Mouse (Mus musculus) G1E (cell line): Measurements from ENCODE around the gene Psmd2. TPM values are rescaled to one million over a fixed set of nuclear protein-coding genes. Genes with fewer than 3 reads are reported as not detected.

Source experiments
- ATAC-seq: 2 replicates; pipeline ENCODE4 v1.8.0; 2016; ENCODE audit warnings: mild to moderate bottlenecking; ENCODE audit not compliant: insufficient number of reproducible peaks, poor library complexity, low FRiP score, severe bottlenecking; ENCODE audit errors: extremely low read depth
- DNase-seq: peaks from one replicate; pipeline ENCODE4 v3.0.0; 2012; ENCODE audit warnings: low spot score
- H3K27me3 ChIP-seq: 2 replicates; pipeline ENCODE4 v1.6.1; 2012; ENCODE audit warnings: mild to moderate bottlenecking, low read length, inconsistent platforms; ENCODE audit not compliant: insufficient read depth
- H3K36me3 ChIP-seq: replicated peaks from 2 replicates; pipeline ENCODE3; 2012; ENCODE audit warnings: mild to moderate bottlenecking, inconsistent platforms
- H3K4me1 ChIP-seq: 2 replicates; pipeline ENCODE4 v1.6.1; 2012; ENCODE audit warnings: low read depth, low read length, inconsistent platforms, mixed read lengths; ENCODE audit not compliant: insufficient read depth
- H3K4me3 ChIP-seq: 2 replicates; pipeline ENCODE4 v1.5.1; 2012; ENCODE audit warnings: low read depth, mild to moderate bottlenecking, inconsistent platforms, low read length, moderate library complexity, mixed read lengths
- H3K9me3 ChIP-seq: replicated peaks from 2 replicates; pipeline ENCODE4 v1.6.1; 2012; ENCODE audit warnings: inconsistent platforms
- CTCF ChIP-seq: IDR thresholded peaks from 2 replicates; pipeline ENCODE4 v1.5.1; 2012; ENCODE audit warnings: low read depth, low read length, inconsistent platforms, mixed read lengths
- GATA1 ChIP-seq: IDR thresholded peaks from 2 replicates; pipeline ENCODE4 v1.6.1; 2012; ENCODE audit warnings: borderline replicate concordance, low read length, inconsistent platforms, mixed read lengths
- GATA2 ChIP-seq: IDR thresholded peaks from 2 replicates; pipeline ENCODE4 v1.6.1; 2012; ENCODE audit warnings: low read depth, low read length, inconsistent platforms, borderline replicate concordance
- POLR2AphosphoS5 ChIP-seq: IDR thresholded peaks from 2 replicates; pipeline ENCODE4 v1.6.1; 2012; ENCODE audit warnings: low read depth, low read length, inconsistent platforms; ENCODE audit not compliant: insufficient replicate concordance
- TAL1 ChIP-seq: conservative IDR thresholded peaks from 2 replicates; pipeline ENCODE4 v1.6.1; 2012; ENCODE audit warnings: low read depth, low read length, inconsistent platforms, mixed read lengths
- polyA plus RNA-seq: library from polyadenylated mRNA; stranded (reverse); fragments of >175 nt; gene quantifications from 2 replicates; pipeline ENCODE4 v1.2.3, GENCODE M21; 2012
- total RNA-seq, 2 experiments: library from RNA; stranded (forward) in 1 of 2; stranded (reverse) in 1 of 2; fragments of 200-1000 nt in 1 of 2; fragments of >200 nt in 1 of 2; fragmentation: Nextera tagmentation in 1 of 2; gene quantifications; 2 replicates each; pipeline ENCODE4 v1.2.3; 2014 to 2017

Psmd2 gene
- total and polyA plus RNA-seq, 3 experiments, result 205 to 352 (median 273) TPM

DNA sequence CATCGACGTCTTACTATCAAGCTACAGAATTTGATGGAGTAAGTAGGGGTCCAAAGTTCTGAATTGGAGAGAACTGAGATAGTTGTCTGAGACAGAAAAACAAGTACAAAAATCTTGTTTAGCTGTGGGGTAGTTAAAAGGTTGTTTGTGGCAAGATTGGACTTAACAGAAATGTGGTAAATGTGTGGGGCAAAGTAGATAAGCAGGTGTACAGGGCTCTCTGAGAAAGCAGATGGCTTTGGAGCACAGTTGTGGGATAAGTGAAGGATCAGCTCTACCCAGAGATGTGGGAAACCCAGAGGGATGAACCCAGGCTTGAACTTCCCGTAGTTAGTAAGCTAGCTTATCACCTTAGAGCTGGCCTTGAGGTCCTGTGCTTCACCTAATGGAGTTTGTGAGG is 39.3 kb downstream of the Psmd2 start:
- no peak for ATAC-seq
- DNase-seq, result no peak
- Histone ChIP-seq H3K4me3 (no peak overlapping the region), H3K27me3 (no peaks in the 10 kb centered on the region), H3K4me1 (peaks cover 93% of the 10 kb centered on the region), H3K36me3 (peaks cover 80% of the 10 kb centered on the region), H3K9me3 (no peaks in the 10 kb centered on the region)
- TF ChIP-seq TAL1 (peak; percentile 67), GATA1 (no peak)

DNA sequence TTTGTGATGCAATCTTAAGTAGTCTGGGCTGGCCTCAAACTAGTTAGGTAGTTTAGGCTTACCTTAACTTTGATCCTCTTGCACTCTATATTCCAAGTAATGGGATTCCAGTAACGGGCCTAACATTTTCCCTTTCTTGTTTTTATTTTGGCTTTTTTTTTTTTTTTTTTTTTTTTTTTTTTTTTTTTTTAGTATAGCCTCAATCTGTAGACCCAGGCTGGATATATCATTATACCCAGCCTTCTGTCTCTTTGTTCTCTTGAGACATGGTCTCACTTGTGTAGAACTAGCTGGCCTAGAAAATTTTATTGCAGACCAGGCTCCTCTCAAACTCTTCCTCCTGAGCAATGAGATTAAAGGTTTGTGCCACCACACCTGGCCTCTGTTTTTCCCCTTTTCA is 40.2 kb downstream of the Psmd2 start:
- ATAC-seq (no peak), DNase-seq (no peak)
- Histone ChIP-seq H3K9me3 (no peaks in the 10 kb centered on the region), H3K4me3 (no peak overlapping the region), H3K27me3 (no peaks in the 10 kb centered on the region), H3K4me1 (peaks cover 89% of the 10 kb centered on the region), H3K36me3 (peaks cover 78% of the 10 kb centered on the region)
- TF ChIP-seq GATA1, result no peak
- TF ChIP-seq GATA2, result no peak
- no peak for TF ChIP-seq TAL1
- TF ChIP-seq POLR2AphosphoS5, result no peak
- no peak for TF ChIP-seq CTCF

DNA sequence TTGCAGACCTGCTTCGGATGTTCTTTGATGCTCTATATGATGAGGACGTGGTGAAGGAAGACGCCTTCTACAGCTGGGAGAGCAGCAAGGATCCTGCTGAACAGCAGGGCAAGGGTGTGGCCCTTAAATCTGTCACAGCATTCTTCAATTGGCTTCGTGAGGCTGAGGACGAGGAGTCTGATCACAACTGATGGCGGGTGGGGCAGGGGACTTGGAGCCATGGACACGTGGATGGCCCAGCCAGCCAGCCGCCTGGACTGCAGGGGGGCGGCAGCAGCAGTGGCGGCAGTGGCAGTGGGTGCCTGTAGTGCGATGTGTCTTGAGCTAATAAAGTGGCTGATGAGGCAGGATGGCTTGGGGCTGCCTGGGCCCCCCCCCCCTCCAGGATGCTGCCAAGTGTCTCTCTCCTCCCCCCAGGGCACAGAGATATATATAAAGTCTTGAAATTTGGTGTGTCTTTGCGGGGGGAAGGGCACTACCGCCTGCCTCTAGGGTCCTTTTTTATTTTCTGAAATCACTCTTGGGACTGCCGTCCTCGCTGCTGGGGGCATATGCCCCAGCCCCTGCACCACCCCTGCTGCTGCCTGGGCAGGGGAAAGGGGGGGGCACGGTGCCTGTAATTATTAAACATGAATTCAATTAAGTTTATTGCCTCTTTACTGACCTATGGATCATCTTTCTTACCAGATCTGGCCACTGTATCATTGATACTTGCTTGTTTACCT is 41.0 kb downstream of the Psmd2 start:
- no peak for ATAC-seq
- peaks cover 70% of the 10 kb centered on the region for H3K36me3 ChIP-seq

DNA sequence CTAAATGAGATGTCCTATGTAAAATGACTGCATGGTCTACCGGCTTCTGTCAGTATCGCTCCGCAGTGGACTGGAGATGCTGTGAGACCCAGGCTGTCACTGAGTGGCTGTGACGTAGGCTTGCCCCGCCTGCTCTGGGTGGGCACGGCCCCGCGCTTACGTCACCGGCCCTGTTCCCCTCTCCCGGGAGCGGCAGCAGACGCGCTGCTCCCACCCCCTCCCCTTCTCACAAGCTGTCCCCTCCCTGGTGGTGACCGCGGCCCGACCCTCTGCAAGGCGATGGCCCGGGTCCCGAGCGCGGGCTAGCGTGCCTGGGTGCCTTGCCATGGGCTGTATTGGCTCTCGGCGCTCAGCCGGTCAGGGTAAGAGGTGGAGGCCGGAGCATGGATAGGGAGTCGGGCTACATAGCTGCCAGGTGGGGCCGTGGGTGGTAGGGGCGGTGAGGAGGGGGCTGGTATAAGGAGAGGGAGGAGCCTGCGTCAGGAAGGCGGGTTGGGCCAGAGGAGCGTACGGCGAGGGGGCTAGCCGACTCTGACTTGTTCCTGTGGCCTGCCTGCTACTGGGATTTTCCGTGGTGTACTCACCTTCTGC is 41.8 kb downstream of the Psmd2 start, which contains the start of gene Fam131a:
Fam131a (plus strand) TSS at position 131 of the 591 bp plus-strand sequence.
- DNase-seq (peak; percentile 86), ATAC-seq (peak; percentile 93)
- H3K4me1 ChIP-seq, result peaks cover 76% of the 10 kb centered on the region
- H3K27me3 ChIP-seq, result no peaks in the 10 kb centered on the region
- peaks cover 65% of the 10 kb centered on the region for H3K36me3 ChIP-seq
- H3K4me3 ChIP-seq, result peak within 1 kb of the TSS; percentile 79
- TF ChIP-seq GATA1 (no peak), TAL1 (no peak), CTCF (no peak), POLR2AphosphoS5 (peak; percentile 85)
- H3K9me3 ChIP-seq, result no peaks in the 10 kb centered on the region

More for the DNA sequence above, 41.0 kb downstream of the Psmd2 start:
- H3K9me3 ChIP-seq, result no peaks in the 10 kb centered on the region
- no peak for DNase-seq
- peaks cover 82% of the 10 kb centered on the region for H3K4me1 ChIP-seq
- no peak for TF ChIP-seq GATA1
- TF ChIP-seq GATA2, result no peak
- no peak for TF ChIP-seq POLR2AphosphoS5
- TF ChIP-seq CTCF, result no peak
- no peak for TF ChIP-seq TAL1
- H3K4me3 ChIP-seq, result peak overlapping the region; percentile 57; the same call in 1 of the 2 replicates
- H3K27me3 ChIP-seq, result no peaks in the 10 kb centered on the region

DNA sequence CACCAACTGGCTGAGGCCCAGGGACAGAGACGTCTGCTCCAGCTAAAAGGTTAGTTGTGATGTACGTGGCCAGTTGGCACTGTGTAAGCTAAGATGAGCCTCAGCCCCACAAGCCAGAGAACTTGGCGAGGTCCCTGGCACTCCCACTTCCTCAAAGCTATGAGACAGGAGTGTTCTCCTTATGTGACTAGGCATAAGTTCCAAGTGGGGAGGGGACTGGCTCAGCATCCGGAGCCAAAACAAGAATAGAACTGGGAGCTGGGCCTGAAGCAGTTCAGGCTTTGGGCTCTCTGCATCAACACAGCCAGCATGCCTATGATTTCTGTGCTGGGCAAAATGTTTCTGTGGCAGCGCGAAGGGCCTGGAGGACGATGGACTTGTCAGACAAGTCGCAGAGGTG is 43.3 kb downstream of the Psmd2 start:
- Histone ChIP-seq H3K9me3 (no peaks in the 10 kb centered on the region), H3K27me3 (no peaks in the 10 kb centered on the region), H3K4me3 (no peak overlapping the region; the same call in 1 of the 2 replicates), H3K36me3 (peaks cover 64% of the 10 kb centered on the region), H3K4me1 (peaks cover 63% of the 10 kb centered on the region)
- TF ChIP-seq POLR2AphosphoS5, result no peak
- no peak for TF ChIP-seq TAL1
- no peak for TF ChIP-seq GATA1
- no peak for TF ChIP-seq GATA2
- no peak for TF ChIP-seq CTCF
- DNase-seq (no peak), ATAC-seq (no peak)

DNA sequence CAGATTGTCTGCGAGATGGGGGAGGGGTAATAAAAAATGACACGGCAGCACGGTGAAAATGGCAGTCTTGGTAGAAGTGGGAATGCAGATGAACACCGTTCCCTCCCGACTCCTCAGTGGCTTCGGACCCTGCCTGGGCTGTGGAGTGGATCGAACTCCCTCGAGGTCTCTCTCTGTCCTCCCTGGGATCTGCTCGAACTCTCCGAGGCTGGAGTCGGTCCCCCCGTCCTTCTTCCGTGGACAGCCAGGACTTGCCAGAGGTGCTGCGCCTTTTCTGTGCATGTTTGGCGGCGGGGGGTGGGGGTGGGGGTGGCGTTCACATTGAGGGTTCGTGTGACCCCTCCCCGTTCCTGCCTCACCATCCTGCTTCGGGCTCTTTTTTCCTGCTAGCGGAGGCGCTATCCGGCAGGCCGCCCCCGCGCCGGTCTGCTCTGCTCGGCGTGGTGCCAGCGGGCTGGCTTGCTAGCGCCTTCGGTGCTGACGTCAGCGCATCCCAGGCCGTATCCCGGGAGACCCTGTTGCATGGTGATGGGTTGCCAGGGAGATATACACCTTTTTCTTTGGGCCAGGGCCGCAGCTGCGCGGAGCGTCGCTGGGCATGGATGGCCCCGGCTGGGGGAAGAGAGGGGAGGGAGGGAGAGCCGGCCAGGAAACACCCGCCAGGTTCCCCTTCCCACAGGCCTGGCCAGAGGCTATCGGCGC is 44.3 kb downstream of the Psmd2 start:
- ATAC-seq (no peak), DNase-seq (no peak)
- no peaks in the 10 kb centered on the region for H3K9me3 ChIP-seq
- H3K27me3 ChIP-seq, result no peaks in the 10 kb centered on the region
- TF ChIP-seq GATA1 (no peak), CTCF (no peak), POLR2AphosphoS5 (no peak), GATA2 (no peak), TAL1 (no peak)
- H3K36me3 ChIP-seq, result peaks cover 63% of the 10 kb centered on the region
- H3K4me1 ChIP-seq, result peaks cover 59% of the 10 kb centered on the region
- no peak overlapping the region for H3K4me3 ChIP-seq
